Mouse (Mus musculus): ENCODE measurements around the gene Klkb1.
"Not testable (repeated sequence)": the region's sequence is repeated elsewhere in the genome, so short reads cannot be mapped to it uniquely, and the experiment has no call there.

Klkb1 gene

GRCm38 (mm10) chr8:45294687-45295086 is at the start of gene Klkb1:
Gene Klkb1, minus strand, starts transcription at chr8:45294859.
- no peak for DNase-seq

GRCm38 (mm10) chr8:45344298-45344697 is 49.6 kb upstream of the Klkb1 start:
- no peak for DNase-seq

DNA sequence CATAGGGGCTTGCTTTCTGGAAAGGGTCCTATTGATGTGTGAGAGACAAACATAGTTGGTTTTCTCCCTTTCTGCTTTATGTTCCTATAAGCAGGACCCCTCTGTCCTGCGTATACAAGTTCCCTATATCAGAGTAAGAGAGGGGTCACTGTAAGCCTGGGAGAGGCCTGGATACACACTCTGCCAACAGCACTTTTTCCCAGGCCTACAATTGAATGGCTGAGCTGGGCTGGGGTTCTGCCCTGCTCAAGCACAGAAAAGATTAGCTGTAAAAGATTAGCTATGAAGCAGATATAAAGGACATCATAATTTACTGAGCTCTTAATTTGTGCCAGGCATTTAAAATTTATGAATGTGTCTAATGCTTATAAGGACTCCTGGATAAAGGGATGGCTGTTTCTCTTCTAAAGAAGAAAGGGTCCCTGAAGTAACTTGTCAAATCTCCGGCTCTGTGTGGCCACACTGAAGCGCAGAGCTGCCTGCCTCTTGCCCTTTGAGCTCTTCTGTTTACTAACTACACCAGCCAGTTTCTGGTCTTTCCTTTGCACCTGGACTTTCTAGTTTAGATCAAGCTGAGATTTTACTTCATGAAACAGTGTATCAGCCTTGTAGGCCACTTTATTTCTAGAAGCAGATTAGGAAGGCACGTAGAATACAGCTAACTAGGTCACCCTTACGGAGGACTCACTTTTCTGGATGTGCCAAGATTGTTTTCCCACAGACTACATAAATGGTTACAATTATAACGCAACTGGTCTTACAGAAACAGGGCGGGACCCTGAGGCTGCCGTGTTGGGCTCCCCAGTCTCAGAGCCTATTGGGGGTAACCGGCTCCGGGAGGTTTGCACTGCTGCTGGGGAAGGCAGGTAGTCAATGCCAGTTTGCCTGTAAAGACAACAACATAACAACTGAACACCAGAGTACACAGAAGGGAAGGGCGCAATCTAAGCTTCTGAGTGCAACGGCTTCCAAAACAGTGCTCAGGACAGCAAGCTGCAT is 47.3 kb upstream of the Klkb1 start:
- no peak for DNase-seq

DNA sequence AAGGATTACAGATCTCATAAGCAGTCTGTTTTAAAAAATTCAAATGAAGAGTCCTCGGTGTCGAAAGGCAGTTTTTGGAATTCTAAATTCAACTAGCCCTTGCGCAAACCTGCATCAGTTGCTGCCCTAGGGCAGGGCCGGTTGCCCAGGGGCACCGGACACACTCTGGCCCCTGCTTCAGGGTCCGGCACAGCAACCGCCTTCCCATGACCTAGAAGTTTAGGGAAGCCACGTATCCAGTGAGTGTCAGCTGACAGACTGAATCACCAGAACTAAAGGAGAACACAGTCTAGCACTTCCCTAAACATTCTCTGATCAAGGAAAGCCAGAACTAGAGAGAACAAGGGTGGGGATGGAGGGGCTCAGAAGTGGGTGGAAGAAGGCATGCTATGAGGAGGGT is 38.8 kb upstream of the Klkb1 start:
- peak; percentile 28 for DNase-seq

- peak; percentile 82 for DNase-seq
Measured at GRCm38 (mm10) chr8:45332685-45333409, 38.2 kb upstream of the Klkb1 start, which contains the start of gene Cyp4v3. Gene Cyp4v3, minus strand, starts transcription at chr8:45333216.

- no peak for DNase-seq
Measured at GRCm38 (mm10) chr8:45330856-45331255, 36.2 kb upstream of the Klkb1 start.

DNA sequence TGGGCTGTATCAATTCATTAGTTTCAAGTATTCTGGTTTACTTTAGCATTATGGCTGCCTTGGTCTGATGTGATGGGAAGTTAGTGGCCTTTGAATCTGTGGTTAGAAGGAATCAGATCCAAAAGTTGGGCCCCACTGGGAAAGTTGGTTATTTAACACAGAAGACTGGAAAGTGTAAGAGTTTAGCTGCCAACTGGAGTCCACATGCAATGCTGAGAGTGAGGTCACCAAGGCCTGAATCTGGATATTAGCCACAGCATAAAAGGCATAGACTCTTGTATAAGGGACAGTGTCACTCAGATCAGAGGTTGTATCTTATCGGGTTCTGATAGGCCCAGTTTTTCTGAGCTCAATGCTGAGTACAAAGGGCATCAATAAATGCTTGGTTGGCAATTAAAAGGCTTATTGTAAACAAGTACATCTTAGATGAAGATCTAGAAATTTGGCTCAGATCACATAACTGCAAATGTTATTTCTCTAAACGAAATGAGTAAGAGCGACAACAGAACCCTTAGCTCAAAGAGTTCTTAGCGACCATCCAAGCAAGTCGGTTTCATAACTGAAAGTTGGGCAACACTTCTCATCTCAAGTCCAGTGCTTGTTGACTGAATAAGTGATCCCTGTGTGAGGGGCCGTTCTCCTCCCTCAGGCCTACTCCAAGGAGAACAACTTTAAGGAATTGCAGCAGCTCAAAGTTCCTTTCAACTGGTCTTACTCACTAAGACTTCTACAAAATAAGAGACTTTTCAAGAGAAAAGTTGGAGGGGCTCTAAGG is 34.7 kb upstream of the Klkb1 start:
- no peak for DNase-seq

DNA sequence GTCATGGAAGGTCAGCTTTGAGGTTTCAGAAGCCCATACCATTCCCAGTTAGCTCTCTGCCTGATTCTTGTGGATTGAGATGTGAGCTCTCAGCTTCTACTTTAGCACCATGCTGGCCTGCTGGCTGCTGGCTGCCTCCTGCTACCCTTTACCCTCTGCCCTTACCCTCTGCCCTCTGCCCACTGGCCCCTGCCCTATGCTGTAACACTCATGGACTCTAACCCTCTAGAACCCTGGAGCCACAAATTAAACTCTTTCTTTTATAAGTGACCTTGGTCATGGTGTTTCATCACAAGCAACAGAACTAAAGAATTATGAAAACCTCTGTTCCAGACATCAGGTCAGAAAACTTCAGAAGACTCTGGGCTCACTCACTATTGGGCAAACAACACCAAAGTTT is 32.4 kb upstream of the Klkb1 start:
- DNase-seq: not testable (repeated sequence)

- DNase-seq: no peak
Measured at GRCm38 (mm10) chr8:45324151-45324550, 29.5 kb upstream of the Klkb1 start.

DNA sequence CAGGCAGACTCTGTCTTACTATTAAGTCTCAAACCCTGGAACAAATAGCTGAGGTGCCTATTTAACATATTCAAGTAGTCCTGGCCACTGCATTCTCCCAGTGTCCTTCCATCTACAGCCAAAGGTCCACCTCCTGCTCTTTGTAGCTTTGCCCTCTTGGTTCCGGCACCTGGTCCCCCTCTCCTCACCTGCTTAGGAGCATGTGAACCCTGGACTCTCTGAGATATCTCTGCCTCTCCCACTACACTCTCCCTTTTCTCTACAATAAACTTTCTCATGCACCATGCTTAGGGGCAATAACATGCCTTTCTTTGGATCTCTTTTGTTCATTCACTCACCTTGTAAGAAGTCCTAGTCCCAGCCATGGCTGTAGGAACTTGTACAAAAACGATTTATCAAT is 26.7 kb upstream of the Klkb1 start:
- DNase-seq: no peak

DNA sequence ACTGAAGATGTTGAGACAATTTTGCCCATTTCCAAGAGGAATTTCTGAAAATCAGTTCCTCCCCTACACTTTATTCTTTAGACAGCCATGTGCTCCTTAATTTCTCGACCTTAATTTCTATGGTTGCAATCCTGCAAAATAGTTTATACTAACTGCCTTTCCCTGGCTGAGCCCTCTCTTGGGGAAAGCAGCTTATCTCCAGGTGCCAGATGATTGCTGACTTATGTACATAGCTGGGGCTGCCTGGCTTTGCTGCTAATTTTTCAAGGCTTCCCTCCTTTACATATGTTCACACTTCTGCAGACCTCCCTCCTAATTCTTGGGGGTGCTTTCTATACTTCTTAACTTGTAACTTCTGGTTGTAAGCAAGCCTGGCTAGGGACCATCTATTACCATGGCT is 26.3 kb upstream of the Klkb1 start:
- DNase-seq: no peak

- DNase-seq: no peak
Measured at GRCm38 (mm10) chr8:45310967-45311366, 16.3 kb upstream of the Klkb1 start.

DNA sequence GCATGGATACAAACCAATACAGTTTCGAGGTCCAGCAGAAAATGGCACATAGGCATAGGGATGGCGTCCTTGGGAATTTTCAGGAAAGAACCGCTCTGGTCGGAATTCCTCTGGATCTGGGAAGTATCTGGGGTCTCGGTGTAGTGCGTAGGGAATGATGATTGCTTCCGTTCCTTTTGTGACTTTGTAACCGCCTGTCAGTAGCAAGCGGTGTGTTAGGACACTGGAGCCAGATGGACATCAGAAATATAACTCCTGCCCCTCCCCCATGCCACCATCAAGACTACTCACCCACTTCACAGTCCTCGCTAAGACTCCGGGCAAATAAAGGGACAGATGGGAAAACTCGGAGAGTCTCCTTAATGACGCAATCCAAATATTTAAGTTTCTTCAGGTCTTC is 13.7 kb upstream of the Klkb1 start, which contains the start of gene Gm45753:
Gene Gm45753 (minus strand): TSS at position 101 of the 400 bp plus-strand sequence.
- no peak for DNase-seq

- DNase-seq: no peak
Measured at GRCm38 (mm10) chr8:45305479-45305878, 10.8 kb upstream of the Klkb1 start.

DNA sequence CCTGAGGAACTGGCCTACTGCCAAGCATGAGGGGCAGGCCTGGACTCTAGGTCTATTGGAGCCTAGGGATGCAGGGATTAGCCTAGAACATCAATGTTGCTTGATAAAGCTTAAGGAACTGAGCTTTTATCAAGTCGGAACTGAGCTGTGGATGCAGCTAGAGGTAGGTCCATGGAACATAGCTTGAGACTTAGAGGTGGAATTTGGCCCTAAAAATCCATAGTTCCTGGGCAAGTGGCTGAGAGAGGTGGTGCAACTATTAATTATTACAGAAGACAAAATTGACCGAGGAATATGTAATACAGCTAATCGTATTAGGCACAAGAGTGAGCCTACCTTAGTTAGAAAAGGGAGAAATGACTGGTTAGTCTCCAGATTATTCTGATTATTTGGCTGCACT is 9.7 kb upstream of the Klkb1 start:
- no peak for DNase-seq

GRCm38 (mm10) chr8:45302390-45302789 is 7.7 kb upstream of the Klkb1 start:
- no peak for DNase-seq

DNA sequence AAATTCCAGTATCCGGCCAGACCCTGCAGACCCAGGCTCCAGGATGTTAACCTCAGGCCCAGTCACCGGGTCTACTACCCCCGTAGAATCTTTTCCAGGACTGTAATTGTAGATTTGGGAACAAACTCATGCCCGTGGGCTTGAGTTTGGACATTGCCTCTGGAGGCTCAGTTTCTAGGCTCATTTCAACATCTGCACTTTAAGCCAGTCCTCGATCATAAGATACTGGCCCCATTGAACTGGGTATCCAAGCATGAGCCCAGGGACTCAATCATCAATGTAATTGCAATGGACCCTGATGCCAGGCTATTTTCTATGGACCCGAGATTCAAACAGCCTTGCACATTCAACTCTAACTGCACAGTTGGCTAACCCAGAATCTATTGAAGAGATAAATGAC is 617 bp upstream of the Klkb1 start:
- DNase-seq: no peak

- no peak for DNase-seq
Measured at GRCm38 (mm10) chr8:45291790-45292189, 2.9 kb downstream of the Klkb1 start.

DNA sequence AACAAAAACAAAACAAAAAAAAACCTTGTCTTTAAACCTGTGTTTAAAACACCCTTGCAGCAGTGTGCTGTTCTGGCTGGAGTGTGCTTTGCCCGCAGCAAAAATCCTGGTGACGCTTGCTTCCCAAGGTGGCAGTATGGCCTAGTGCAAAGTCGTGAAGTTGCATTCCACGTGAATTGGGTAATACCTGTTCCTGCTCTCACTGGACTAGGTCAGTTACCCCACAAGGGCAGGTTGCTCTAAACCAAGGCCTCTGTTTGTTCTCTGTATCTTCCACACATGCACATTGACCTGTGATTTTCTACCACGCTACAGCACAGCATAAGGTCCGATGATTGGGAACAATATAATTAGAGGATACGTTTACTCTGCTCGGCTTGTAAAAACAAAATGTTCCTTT is 13.0 kb downstream of the Klkb1 start:
- DNase-seq: no peak

DNA sequence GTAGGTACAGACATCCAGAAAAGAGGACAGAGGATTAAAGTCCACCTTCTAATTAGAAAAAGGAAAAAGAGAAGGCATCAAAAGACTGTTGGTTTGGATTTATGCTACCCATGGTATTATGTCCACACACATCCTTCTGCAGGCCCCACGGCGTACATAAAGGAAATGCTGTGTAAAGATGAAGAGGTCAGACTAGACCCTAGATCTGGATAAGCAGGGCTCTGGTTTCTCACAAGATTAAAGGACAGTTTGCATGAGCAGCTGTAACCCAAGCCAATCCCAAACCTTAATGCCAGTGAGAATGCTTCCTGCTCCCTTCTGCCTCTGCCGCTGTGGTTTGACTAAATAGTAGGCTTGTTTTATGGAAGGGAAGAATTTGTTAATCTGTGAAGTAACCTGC is 17.2 kb downstream of the Klkb1 start:
- DNase-seq: no peak

GRCm38 (mm10) chr8:45274317-45274716 is 20.3 kb downstream of the Klkb1 start:
- no peak for DNase-seq

DNA sequence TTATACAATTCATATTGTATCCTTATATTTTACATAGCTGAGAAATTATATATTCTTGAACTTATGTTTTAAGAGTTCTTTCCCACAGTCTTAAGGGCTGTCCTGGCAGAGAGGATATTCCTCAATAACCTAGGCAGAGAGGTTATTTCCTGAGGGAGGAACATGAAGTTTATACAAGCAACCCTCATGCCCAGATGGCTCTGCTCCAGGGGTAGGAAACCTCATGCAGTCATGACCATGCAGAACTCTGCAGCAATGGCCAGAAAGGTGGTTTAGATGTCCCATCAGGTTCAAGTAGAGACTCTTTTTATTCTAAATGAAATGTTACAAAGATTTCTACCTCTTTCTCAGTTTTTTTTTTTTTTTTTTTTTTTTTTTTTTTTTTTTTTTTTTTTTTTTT is 25.6 kb downstream of the Klkb1 start:
- no peak for DNase-seq

DNA sequence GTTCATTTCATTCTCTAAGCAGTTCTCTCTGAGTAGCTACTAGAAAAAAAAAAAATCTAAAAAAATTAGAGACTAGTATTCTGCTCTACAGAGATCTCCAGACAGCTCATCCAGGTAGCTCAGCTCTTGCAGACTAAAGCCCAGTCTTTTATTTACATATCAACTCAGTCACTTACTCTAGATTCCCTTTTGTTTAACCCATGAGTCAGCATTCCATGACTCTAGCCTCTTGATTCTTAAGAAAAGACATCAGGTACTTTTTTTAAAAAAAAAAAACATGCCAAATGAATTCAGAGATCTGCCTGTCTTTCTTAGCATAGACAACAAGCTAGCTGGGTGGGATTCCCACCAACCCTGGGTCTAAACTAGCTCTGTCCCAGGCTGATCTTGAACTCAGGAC is 26.2 kb downstream of the Klkb1 start:
- no peak for DNase-seq

Data from embryo, embryonic 11 days (tissue).